Mouse (Mus musculus) Muller cell, postnatal 12 days (primary cell): ENCODE data around the gene Atp6v1g1.

Experiments
- DNase-seq: peaks from one replicate; pipeline ENCODE4 v3.0.0-alpha.2; 2015; ENCODE audit errors: inconsistent ontology term

The Atp6v1g1 gene

DNA sequence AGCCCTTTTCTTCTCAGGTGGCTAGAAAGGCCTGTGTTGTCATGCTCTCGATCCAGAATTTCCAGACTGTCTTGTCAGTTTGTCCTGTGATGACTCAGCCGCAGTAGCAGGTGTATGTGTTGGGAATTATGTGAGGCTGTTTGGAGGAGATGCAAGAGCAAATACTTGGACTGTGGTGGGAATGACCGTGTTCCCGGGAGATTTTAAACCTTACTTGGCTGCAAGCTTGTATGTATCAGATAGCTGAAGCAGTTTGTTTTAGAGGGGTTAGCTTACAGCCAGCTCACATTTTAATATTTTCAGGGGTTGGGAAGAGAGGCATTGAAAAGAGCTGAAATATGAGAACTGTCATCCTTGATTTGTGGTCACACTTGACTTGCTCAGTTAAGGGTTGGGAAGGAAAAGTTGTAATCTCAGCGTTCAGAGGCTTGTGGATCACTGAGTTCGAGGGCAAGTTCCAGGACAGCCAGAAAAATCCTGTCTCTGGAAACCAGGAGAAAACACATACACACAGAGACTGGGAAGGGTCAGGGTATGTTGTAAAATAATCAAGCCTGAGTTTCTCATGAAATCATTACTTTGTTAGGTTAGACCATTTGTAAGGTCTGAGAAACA, 2.0 kb downstream of the Atp6v1g1 start:
- no peak for DNase-seq

DNA sequence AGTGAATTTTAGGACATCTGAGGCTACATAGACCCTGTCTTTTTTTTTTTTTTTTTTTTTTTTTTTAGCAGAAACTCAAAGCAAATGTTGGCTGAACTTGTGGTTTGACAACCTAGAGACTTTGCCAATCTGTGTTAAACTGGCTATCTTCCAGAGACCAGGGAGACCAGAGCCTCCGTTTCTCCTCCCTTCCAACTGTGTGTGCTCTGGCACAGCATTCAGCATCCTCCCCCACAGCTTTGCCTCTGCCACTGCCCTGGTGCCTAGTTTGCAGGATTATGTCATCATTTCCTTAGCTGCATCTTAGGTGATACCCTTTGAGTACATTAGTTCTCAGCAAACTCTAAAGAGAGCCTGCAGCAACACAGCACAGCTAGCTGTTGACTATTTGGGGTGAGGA, 3.2 kb downstream of the Atp6v1g1 start:
- no peak for DNase-seq

DNA sequence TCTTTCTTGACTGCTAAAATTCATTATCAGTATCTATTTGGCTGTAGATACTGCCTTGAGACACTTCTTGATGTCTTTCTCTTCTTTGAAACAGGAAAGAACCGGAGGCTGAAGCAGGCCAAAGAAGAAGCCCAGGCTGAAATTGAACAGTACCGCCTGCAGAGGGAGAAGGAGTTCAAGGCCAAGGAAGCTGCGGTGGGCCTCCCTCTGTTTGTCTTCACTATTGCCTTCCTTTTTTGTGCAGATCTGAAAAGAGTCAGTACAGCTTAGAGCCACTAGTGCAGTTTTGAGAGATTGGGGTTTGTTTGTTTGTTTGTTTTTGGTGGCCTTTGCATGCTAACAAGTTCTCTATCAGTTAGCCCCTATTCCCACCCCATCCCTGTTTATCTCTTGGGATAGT, 3.9 kb downstream of the Atp6v1g1 start:
- DNase-seq: no peak

DNA sequence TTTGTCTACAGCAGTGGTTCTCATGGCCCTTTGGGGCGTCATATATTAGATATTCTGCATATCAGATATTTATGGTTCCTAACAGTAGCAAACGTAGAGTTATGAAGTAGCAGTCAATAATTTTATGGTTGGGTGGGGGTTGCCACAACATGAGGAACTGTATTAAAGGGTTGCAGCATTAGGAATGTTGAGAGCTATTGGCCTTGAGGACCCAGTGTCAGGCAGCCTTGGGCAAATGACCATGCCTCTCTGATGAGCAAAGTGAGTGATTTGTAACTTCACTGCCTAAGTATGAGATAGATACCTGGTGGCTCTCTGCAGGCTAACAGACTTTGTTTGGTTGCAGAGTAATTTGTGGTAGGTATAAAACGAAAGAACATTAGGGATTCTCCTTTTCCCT, 6.3 kb downstream of the Atp6v1g1 start:
- DNase-seq: no peak

DNA sequence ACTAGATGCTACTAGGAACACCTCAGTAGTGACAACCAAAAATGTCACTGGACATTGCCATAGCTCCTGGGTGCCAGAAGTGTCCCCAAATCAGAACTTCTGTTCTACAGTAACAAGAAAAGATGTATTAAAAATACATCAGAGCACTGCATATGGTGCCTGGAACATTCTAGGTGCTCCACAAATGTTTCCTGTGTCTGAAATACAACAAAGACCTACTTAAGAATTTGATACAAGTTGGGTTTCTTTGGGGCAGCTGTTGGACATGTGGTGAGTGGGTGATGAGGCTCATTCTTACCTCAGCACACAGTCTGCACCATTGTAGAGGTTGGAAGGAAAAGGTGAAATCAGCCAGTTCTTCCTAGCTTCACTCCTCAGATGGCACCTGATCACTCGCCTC, 8.3 kb downstream of the Atp6v1g1 start:
- DNase-seq: no peak

DNA sequence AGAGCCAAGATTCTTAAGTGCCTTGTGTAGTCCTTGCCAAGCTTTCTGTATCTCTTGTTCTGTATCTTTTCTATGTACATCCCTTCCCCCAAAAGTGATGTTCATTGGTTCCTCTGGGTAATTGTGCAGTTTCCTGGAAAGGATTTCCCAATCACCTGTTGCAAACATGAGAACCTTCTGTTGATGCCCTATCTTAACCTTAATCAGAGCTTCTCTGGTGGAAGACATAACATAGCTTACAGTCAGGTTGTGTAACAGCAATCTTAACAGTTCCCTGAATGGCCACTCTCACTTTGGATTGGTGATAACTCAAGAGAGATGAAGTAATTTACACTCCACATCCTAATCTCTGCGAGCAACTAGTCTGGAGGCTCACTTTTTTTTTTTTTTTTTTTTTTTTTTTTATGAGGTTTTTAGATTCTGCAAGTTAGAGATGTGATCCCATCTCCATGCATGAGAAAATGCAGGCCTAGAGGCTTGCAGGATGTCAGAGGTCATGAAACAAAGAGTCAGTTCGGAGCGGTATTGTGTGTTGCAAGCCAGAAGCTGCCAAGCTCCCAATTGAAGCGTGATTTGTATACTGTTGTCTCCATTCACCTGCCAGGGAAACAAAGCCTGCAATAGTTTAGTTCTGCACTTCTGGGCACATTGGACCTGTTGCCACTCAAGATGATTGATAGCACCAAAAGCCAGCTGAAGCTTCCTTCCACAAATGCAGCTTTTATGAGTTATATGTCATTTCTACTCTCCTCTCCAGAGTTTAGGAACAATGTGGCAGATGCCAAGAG, 9.4 kb downstream of the Atp6v1g1 start:
- no peak for DNase-seq

DNA sequence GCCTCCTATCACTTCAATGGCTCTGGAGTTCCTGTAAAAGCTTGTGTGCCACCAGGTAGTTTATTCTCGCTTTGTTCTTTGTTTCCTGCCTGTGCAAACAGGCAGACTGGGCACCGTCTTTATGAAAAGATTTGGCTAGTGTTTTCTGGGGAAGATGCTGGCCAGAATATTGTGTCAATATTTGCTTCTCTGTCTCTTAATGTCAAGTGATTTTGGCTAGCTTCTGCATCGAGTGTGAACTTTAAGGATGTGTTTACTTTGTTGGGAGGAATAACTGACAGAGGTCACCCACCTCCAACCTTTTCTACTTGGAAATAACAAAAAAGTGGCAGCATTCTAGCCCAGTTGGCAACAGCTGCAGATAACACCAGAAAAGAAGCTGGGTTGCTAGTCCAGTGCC, 10.0 kb downstream of the Atp6v1g1 start:
- DNase-seq: no peak

DNA sequence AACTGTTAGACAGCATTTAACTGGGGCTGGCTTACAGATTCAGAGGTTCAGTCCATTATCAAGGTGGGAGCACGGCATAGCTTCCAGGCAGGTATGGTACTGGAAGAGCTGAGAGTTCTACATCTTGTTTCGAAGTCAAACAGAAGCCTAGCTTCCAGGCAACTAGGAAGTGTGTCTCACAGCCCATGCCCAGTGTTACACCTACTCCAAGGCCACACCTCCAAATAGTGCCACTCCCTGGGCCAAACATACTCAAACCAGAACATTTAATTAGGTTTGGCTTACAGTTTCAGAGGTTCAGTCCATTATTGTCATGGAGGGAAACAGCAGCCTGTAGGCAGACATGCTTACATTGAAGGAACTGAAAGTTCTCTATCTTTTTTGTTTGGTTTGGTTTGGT, 10.5 kb downstream of the Atp6v1g1 start:
- DNase-seq: no peak

DNA sequence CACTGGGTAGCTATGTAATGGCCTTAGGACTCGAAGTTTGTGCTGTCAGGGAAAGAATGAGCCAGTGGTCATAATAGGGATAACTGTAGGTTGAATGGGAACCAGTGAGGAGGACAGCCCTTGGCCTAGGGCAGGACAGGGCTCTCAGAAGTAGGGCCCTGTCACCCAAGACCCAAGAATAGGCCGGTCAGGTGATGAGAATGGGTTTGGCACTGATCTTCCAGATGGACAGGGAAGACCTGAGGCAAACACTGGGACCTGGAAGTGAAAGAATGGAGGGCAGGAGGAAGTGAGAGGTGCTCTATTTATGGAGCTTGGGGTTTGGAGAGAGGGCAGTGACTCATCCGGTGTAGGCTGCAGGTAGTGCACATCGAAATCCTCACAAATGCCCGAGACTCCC, 12.1 kb downstream of the Atp6v1g1 start:
- no peak for DNase-seq

DNA sequence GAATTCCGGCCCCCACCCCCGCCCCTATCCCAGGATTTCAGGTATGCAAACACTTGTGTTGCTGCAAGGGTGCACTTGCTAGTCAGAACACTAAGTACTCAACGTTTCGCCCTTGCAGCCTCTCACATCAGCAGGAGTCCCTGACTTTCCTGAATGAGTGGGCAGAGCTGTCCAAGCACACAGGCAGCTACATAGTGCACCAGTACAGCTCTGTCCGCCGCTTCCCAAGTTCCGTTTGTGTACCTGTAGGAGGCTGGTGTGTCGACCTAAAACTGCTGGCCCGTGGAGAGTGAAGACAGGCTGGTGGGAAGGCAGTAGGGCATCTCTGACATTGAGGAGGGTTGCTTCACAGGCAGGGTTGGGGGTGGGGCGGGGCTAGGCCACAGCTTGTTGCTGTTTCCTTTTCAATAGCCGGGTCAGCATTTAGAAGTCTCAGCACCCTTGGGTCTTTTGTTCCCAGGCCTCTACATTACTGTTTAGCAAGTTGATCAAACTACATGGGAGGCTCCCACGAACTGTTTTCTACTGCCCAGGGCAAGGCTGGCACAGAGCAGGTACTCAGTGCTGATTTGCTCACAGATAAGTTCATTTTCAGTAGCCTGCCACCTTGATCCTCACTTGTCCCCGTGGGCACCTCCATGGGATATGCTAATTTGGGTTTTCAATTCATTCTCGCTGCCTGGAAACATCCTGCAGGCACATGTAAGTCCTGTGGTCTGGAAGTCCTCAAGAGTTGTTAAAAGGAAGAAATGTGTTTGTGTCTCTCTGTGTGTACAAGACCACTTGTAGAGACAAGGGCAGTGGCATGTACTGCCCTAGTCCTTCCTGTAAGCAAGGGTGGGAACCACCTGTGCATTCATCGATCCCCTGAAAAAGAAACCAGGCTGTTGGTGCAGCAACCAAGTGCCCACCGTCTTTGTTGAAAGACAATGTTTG, 12.8 kb downstream of the Atp6v1g1 start:
- DNase-seq: no peak

DNA sequence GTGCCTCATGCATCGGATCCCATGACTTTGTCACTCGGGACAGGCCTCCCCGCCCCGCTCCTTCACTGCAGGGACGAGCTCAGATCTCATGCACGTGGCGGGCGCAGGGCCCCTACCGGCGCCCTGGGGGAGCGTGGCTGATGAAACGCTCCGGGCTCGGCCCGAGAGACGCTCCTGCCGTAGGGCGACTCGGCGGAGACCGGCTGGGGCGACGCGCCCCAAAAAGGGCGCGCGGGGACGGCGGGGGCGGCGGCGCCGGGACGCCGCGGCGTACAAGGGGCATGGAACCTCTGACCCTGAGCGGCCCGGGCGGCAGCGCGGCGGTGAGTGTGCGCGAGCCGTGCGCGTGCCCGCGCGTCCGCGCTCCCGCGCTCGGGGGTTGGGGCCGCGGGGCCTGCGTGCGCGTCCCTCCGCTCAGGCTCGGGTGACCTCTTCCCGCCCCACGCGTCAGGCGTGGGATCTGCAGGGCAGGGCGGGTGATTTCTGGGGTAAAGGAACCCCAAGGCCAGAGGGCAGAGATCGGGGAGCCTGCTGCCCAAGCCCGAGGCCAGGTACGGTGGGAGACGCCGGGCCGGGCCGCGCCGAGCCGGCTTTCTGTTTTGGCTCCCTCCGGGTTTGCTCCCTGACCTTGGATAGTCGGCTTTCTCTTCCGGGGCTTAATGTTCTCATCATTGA, 14.0 kb downstream of the Atp6v1g1 start, which contains the start of gene Tmem268:
TSS of gene Tmem268 (plus strand) at position 375 of the 675 bp plus-strand sequence.
- DNase-seq: peak; percentile 81

DNA sequence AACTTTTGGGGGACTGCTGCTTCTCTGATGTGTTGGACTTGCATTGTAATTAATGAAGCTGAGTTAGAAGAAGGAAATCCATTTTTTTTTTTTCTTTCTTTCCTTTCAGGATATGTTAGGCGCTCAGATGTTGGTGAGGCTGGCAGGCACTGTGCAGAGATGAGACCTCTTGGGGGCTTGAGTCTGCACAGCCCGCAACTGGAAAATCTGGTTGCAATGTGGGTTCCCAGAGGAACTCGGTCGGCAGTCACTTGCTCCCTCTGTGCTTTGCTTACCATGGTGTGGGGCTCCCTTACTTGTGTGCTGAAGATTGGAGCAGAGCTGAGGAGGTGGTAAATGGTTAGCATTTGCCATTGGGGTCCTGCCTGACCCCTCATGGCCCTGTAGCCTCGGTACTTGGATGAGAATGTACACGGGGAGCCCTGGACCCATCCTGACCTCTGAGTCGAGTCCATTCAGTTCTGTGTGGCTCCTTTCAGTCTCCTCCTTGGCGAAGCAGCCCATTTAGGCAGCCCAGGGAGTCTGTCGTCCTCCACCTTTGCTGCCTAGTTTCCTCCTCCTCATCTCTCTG, 14.6 kb downstream of the Atp6v1g1 start:
- no peak for DNase-seq

DNA sequence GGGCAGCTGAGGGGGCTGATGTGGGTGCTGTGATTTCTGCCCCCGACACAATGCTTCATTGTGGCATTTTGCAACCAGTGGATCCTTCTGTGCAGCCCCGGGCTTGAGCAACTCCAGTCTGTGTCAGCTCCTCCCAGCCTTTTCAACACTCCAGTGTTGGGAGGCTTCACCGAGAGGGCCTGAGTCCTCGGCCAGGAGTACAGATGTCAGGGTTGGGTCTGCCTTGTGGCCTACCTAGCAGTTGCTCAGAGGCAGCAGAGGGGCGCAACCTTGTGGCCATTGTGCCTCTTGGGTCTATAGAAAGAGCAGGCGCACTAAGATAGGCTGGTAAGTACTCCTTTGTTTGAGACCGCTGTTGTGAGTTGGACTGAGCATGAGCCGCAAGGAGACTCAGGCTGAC, 15.5 kb downstream of the Atp6v1g1 start:
- DNase-seq: no peak

DNA sequence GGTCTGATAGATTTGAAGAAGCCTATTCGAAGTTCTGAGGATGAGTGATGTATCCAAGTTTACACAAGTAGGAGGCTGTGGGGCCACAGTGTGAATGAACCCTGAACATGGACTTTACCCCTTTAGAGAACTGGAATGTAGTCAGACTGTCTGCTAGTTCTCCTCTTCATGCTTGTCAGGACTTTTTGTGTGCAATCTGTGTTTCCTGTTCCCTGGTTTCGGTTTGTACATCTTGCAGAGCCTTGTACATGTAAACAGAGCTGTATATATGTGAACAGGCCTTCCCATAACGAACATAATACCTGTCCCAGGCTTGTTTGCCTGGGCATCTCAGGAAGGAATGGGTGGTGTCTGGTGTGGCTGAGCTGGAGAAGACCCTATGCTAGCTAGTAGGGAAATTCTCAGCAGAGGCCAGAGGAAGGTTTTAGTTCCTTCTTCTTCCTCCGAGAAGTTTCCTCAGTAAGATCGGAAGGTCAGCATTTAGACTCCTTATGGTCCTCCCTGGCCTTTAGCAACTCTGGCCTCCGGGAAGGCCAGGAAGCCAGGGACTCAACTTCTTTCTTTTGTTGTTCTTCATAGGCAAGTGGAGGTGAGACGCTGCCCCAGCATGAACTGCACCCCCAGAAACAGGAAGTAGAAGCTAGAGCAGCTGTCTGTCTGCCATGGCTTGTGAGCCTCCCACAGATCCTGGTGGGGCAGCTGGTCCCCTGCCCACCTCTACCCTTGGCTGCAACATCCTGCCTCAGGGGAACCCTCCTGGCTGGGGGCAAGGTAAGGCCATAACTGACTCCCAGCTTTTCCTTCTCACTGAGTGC, 17.5 kb downstream of the Atp6v1g1 start:
- no peak for DNase-seq

DNA sequence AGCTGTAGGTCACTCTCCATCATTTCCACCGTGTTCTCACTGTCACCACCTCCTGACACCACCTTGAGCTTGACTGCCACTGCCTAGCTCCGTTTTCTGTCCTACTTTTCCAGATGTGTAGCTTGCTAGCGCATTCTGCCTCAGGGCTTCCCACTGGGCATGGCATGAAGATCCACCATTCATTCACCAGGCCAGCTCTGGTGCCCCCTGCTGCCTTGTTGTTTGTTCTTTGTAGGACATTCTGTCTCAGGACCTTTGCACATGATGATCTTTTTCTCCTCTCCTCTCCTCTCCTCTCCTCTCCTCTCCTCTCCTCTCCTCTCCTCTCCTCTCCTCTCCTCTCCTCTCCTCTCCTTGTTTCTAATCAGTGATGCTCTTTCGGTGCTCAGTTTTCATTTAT, 18.2 kb downstream of the Atp6v1g1 start:
- DNase-seq: no peak

DNA sequence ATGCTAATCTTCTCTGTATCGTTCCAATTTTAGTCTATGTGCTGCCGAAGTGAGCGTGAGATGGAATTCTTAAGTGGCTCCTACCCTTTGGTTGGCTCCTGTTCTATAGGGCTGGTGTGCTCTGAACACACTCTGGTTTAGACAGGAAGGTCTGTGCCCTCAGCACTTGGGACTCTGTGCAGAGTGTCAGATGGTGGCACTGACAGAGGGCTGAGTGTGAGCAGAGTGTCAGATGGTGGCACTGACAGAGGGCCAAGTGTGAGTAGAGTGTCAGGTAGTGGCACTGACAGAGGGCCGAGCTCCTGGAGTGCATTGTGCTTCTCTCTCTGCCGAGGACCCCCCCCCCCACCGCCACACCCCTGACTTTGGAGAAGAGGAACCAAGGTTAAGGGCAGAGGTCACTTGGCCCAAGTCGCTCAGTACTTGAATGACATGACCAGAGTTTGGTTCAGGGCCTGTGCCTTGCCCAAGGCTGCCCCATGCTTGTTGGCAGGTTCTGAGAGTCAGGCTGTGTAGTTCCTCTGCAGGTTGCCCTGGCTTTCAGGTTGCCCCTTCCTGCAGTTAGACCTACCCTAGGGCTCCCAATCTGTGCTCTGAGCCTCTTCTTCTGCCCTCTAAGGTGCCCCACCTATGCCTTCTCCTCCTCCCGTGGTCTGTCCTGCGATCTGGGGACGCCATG, 23.3 kb downstream of the Atp6v1g1 start:
- no peak for DNase-seq

DNA sequence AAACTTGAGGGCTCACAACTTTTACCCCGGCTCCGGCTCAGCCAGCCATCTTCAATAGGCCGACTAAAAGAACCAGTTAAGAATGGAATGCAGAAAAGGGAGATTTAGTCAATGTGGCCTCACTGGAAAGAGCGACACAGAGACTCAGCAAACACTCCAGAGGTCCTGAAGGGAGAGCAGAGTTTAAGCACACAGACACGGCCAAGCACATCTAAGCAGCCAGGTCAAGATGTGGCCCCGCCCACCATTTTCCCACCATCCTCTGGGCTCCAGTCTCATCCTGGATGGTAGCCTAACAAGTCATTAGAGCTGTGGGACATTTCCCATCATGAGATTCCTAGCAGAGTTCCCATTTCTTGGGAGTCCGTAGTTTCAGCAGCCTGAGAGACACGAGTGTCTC, 24.8 kb downstream of the Atp6v1g1 start:
- DNase-seq: no peak

DNA sequence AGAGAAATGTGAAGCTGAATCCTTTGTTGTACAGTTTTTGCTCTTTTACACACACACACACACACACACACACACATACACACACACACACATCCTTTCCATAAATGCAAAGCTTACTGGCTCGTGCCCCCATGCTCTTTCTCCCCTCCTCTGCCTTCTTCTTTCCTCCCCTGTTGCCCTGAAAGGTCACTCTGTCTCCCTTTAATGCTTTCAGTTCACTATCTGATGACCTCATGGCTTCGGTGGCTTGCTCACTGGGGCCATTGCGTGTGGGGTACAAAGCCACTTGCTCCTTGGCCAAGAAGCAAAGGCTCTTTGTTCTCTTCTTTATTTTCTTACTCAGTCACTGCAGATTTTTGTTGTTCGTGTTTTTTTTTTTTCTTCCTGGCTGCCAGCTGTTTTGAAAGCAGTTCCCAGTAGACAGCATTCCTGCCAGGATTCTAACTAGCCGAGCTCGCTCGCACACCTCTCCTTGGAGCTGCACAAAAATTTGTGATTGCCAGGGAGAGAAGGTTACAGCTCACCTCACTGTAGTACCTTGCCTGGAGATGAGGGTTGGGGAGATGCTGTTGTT, 25.7 kb downstream of the Atp6v1g1 start:
- peak; percentile 25 for DNase-seq

DNA sequence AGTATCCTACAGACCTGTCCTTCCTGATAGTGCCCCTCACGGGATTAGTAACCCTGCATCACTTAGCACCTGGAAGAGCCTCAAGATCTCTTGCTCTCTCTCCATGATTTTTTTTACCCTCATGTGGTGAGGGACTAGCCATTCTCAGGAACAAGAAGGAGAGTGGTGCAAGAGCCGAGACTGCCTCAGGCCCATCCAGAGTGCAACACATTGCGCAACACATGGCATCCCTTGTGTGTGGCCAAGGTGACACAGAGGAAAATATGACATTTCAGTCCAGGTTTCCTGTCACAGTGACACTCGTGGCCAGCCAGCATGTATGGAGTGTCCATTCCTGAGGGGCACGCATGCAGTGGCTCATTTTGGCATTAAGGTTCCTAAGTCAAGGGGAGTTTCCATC, 28.0 kb downstream of the Atp6v1g1 start:
- DNase-seq: no peak

DNA sequence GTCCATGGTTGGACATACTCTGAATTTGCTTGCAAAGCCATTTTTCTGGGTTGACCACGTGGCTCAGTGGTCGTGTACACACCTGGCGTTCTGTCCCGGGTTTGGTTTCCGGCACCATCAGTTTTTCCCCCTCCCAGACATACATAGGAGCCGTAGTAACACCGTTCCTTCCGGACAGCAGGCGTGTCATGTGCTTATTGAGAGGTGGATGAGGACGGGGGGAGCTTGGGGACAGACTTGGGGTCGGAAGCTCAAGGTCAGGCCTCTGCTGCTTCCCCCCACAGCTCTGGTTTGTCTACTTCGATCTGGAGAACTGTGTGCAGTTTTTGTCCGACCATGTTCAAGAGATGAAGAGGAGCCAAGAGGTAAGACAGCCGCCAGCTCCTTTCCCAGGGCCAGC, 35.1 kb downstream of the Atp6v1g1 start:
- DNase-seq: no peak
